ENCODE assay signal across 12 mouse cellular contexts in genomic region chr10:88739074-88739473, GRCm38 (mm10). TPM values are rescaled to one million over a fixed set of nuclear protein-coding genes. Genes with fewer than 3 reads are reported as not detected.
"Had no signal": no experiment of that assay in that cellular context is flagged by ENCODE, and none has a peak within 500 bp of the region (broad histone marks: within the 10 kb centered on the region; RNA-seq: fewer than 3 reads in every experiment).

No protein-coding gene starts in this region.

RNA-seq across cellular contexts. Expression of gene Spic, which starts 54.3 kb away (rescaled TPM):
- polyA plus RNA-seq: cortical plate, adult 2 months; embryonic facial prominence, embryonic 10.5 days; embryonic facial prominence, embryonic 11.5 days; embryonic facial prominence, embryonic 13.5 days; forebrain, embryonic 10.5 days; forebrain, embryonic 11.5 days; forebrain, embryonic 12.5 days; forebrain, embryonic 13.5 days; forebrain, embryonic 15.5 days; forebrain, embryonic 16.5 days; forebrain, postnatal 0 days; frontal cortex, adult 2 months had no signal
